Mouse (Mus musculus): ENCODE results near the gene Ly6g6c. TPM values are rescaled to one million over a fixed set of nuclear protein-coding genes. Genes with fewer than 3 reads are reported as not detected.

Gene Ly6g6c
- total RNA-seq, 2 experiments from 2014 or later: not detected

DNA sequence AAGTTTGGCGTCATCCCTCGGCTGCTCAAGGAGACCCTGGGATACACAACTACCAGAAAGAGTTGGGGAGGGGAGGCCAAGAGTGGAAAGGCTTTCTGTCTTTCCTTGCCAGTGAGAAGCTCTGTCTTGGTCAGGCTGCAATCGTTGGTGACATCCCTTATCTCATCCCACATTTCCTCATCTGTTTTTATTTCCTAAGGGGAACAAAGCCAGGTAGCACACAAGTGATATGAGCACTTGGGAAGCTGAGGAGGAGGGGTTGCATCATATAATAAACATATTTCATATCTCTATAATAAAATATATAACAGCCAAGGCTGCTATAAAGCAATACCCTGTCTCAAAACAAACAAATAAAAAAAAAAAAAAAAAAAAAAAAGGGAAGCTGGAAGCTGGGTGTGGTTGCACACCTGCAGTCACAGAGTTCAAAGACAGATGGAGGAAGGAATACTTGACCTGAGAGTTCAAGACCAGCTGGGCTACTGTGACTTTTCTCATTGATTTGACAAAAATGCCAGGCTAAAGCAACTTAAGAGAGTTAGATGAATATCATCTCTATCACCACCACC, 18.8 kb downstream of the Ly6g6c start:
- DNase-seq: no peak

DNA sequence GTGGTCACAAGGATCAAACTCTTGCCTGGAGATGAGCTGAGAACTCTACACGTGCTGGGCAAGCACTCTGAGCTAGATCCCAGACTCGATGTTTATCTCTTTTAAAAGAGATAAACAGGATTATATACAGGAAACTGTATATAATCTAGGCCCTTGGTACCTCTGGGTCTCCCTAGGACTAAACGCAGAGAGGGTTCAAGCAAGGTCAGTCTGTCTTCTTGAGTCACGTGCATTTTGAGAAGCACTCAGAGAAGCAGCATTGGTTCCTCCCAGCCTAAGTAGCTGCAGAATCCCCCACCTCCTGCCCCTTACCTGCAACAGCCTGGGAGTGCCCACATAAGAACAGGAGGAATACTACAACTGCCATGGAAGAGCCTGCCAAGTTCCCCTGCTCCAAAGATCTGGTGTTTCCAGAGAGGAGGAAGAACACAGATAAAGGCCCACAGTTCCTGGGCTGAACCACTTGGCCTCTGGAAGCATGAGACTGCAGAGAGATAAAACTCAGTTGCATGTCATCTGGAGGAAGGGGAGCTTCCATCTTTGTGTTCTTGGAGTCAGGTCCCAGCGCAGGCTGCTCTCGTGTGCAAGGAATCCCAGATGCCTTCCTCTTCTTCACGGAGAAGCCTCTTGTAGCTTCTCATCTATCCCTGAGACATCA, 20.1 kb downstream of the Ly6g6c start, which contains the start of gene Ly6g6f:
Ly6g6f (minus strand) TSS at position 403 of the 658 bp plus-strand sequence.
- no peak for DNase-seq

DNA sequence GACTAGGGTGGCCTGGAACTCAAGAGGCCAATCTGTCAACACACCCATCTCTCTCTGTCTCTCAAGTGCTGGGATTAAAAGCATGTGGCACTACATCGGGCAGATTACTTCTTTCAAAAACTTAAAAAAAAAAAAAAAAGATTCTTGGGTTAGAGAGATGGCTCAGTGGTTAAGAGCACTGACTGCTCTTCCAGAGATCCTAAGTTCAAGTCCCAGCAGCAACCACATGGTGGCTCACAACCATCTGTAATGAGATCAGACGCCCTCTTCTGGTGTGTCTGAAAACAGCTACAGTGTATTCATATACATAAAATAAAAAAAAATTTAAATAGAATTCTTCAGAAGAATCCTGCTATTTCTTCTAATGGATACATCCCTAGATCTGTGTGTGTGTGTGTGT, 23.0 kb downstream of the Ly6g6c start:
- DNase-seq: no peak

DNA sequence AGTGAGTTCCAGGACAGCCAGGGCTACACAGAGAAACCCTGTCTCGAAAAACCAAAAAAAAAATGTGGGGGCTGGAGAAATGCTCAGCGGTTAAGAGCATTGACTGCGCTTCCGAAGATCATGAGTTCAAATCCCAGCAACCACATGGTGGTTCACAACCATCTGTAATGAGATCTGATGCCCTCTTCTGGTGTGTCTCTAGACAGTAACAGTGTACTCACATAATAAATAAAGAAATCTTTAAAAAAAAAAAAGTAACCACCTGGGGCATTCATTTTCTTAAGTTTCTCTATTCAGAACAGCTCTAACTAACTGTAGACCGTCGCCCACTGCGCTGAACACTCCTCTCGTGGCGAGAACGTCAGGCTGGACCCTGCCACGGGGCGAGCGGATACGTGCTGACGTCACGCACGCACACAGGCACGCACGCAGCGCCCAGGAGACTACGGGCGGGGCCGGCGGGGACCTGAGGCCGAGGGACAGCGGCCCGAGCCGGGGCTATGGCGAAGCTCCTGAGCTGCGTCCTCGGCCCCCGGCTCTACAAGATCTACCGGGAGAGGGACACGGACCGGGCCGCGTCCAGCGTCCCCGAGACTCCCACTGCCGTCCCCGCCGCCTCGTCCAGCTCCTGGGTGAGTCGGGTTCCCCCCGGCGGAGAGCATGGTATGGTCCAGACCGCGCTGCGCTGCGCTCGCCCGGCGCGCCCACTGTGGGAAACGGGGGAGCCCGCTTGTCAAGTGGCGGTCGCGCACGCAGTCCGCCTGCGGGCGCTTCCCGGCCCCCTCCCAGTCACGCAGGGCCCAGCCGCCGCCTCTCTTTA, 23.8 kb downstream of the Ly6g6c start, which contains the start of gene Abhd16a:
Abhd16a (plus strand) TSS at position 439 of the 820 bp plus-strand sequence.
- peak; percentile 95 to 97 for DNase-seq

DNA sequence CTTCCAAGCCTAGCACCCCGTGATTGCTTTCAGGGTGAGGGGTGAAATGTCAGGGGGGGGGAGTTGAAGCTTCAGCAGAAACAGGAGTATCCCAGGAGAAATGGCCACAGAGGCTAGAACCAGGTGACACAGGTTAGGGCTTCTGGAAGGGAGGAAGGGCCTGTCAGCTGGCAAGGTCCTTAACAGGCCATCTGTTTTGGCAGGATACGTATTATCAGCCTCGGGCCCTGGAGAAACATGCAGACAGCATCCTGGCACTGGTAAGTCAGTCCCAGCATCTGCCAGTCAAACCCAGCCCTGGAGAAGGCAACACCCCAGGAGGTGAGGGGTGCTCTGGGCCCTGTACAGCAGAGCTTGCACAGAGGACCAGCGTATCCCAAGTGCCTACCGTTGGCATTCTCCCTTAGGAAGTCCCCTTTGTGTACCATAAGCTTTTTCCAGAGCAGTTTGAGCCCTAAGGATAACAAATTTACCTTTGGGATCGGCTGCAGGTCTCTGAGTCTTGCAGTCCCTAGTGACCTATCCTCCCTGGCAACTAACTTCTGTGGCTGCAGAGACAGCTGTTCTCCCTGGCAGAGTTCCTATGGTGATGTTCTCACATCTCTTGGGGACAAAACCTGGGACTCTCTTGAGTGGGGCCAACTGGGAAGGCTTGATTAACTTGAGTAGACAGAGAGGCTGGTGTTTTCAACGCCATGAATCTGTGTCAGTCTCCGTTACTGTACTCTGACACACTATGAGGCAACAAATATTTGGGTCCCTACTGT, 25.2 kb downstream of the Ly6g6c start:
- DNase-seq: peak; percentile 42 to 44

GRCm38 (mm10) chr17:35092403-35093198, 27.4 kb downstream of the Ly6g6c start:
- DNase-seq: no peak

GRCm38 (mm10) chr17:35094475-35095365, 29.5 kb downstream of the Ly6g6c start:
- DNase-seq: no peak

DNA sequence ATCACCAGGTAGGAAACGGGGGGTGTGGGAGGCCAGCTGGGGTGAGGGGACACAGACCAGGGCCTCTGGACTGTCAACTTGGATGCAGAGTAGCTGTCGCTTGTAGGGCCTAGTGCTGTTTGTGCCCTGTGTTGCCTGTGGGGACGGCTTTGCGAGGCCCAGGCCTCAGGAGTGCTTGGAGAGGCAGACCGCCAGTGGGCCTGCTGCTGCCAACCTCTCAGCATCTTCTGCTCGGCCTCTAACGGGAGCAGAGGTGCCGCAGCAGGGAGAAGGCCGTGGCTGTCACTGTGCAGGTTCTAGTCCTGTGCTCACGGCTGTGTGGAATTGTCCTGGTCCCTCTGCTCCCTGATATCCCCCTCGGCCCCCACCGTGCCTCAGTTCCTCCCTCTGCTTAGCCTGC, 31.4 kb downstream of the Ly6g6c start:
- DNase-seq: no peak

- no peak for DNase-seq
These were observed 32.0 kb downstream of the Ly6g6c start for GRCm38 (mm10) chr17:35097164-35097655.

GRCm38 (mm10) chr17:35100196-35100765, 35.1 kb downstream of the Ly6g6c start:
- no peak for DNase-seq

- no peak for DNase-seq
These were observed 36.0 kb downstream of the Ly6g6c start for GRCm38 (mm10) chr17:35101161-35101560.

DNA sequence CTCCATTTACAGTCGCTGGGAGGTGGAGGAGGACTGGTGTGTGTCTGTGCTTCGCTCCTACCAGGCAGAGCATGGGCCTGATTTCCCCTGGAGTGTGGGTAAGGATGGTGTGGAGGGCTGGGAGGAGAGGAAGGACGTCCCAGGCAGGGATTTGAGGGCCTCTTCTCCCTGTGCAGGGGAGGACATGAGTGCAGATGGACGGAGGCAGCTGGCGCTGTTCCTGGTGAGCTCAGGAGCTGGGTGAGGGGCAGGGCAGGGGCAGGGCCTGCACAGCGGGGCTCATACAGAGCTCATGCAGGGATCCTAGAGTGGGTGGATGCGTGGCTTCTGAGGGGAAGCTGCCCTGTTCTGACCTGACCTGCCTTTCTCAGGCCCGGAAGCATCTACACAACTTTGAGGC, 37.1 kb downstream of the Ly6g6c start:
- DNase-seq: no peak

DNA sequence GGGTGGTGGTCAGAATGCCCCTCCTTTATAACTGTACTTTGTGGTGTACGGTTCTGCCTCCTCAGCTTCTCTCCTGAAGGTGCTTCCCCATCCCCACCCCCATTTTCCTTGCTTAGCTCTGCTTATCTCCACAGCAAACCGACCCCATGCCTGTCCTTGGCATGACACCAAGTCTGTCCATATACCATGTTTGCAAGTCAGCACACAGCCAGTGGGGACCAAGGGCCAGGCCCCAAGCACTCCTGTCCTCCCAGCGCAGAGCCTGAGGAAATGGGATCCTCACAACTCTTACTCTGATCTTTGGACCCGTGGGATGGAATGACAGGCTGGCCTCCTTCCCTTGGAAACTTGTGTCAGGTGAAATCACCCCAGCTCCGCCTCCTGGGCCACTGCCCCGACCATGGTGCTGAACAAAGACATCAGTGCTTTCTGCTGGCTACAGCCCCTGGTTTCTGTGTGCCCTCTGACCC, 38.1 kb downstream of the Ly6g6c start:
- no peak for DNase-seq

GRCm38 (mm10) chr17:35104079-35104478, 38.9 kb downstream of the Ly6g6c start:
- DNase-seq: no peak

GRCm38 (mm10) chr17:35104754-35105153, 39.6 kb downstream of the Ly6g6c start:
- no peak for DNase-seq

- DNase-seq: peak; percentile 33 to 37
These were observed 40.7 kb downstream of the Ly6g6c start for GRCm38 (mm10) chr17:35105740-35106389.

DNA sequence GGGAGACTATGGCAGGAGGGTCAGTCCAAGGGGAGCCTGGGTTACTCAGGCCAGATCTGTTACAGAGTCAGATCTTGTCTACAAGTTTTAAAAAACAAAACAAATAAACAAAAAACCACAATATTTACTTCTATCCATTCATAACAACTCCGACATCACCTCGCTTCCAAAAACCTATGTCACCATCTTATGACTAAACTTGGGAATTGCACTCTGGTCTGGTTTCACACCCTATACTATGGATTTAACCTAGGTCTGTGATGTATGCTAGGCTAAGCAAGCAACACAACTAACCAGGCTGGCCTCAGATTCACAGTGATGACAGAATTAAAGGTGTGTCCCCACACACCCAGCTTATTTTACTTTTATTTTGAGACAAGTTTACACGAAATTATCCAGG, 41.3 kb downstream of the Ly6g6c start:
- no peak for DNase-seq

DNA sequence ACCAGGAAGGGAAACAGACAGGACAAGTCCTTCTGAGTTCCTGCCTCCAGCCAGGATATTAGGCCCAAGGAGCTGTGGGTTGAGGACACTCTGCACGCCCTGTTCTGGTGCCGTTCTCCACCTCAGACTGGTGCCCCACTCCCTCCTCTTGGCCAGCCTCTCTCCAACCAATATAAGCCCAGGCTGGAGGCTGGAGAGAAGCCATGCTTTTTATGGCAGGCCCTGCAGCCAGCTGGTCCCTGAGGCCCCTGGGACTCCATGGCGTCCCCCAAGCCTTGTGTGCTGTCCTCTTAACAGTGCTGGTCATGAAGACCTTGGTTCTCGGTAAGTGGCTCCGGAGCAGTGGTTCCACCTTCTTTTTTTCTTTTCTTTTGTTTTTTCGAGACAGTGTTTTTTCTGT, 42.9 kb downstream of the Ly6g6c start, which contains the start of gene Ly6g5c:
Ly6g5c (plus strand) TSS at position 183 of the 400 bp plus-strand sequence.
- no peak for DNase-seq

GRCm38 (mm10) chr17:35111774-35112173, 46.6 kb downstream of the Ly6g6c start:
- DNase-seq: no peak
